Mouse (Mus musculus) heart, postnatal 10 days (tissue): Measurements from ENCODE around the gene Tmem253. TPM values are rescaled to one million over a fixed set of nuclear protein-coding genes. Genes with fewer than 3 reads are reported as not detected.

Experiments
- DNase-seq, 2 experiments: peaks; one replicate each; pipeline ENCODE4 v3.0.0; 2021
- intact Hi-C: fragments of 180-260 bp; cut with DNase I; formaldehyde crosslinking; loops from one replicate; pipeline ENCODE4 v1.15.1; 2025
- total RNA-seq, 2 experiments: library from RNA; stranded (reverse); gene quantifications; 2 replicates each; pipeline ENCODE4 v1.2.3; 2021

Tmem253 gene
- total RNA-seq: 1 to 10 TPM in 1 of 2 experiments, under 1 TPM in 1; 0.82 to 1.7 TPM

DNA sequence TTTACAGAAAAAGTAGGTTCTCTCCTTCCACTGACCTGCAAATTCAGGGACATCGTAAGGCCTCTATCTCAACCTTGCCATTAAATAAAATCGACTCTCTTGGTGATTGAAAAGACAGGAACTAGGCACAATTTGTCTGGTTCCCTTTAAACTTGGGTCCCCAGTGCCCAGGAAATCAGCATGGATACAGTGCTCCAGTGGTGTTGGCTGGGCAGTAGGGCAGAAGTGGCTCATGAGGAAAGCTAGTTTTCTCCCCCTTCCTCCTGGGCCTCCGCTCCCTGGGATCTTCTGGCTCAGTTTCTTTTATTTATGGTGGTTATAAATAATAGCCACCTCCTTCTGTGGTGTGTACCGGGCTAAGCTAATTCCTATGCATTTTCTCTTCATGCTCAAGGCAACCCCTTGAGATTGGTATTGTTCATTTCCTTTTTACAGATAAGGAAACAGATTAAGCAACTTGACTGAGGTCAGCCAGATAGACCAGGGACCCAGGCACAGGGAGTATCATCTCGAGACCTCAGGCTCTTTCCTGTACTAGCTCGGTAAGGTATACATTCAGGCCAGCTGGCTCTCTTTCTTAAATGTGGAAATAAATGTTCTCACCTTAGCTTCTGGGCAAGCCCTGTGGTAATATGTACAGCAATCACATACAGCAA is at the start of gene Tmem253:
Tmem253 (plus strand) TSS at position 214 of the 656 bp plus-strand sequence.
- DNase-seq: no peak
- intact Hi-C loops: no loop called here

DNA sequence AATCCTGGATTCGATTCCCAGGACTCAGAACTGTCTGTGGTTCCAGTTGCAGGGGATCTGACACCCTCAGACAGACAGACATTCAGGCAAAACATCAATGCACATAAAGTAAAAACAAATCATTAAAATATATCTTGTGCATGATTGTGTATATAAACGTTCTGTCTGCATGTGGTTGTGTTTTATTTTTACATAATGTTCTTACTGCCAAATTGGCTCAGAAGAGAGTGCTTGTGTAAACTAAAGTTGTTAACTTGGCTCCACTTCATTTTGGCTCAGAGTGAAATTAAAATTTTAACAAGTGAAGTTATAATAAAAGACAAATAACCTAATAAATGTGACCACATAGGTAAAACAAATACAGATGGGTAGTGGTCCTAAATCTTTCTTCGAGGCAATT is 48.1 kb upstream of the Tmem253 start:
- intact Hi-C loops: no loop called here
- no peak for DNase-seq

DNA sequence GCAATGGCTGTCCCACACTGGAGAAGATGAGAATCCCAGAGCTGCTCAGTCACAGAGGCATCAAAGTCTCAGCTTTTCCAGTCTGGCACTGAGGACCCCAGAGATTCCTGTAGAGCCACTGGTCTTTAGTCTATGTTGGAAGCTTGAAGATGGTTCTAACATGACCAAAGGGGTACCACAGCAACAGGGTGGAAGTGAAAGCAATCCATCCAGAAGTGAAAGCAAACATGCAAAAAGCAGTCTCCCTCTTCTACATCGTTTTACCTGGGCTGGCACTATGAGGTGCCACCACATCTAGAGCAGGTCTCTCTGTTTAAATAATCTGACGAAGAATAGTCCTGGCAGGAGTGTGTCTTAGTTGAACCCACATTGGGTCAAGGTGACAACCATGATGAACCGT is 36.2 kb upstream of the Tmem253 start:
- intact Hi-C loops: no loop called here
- no peak for DNase-seq

DNA sequence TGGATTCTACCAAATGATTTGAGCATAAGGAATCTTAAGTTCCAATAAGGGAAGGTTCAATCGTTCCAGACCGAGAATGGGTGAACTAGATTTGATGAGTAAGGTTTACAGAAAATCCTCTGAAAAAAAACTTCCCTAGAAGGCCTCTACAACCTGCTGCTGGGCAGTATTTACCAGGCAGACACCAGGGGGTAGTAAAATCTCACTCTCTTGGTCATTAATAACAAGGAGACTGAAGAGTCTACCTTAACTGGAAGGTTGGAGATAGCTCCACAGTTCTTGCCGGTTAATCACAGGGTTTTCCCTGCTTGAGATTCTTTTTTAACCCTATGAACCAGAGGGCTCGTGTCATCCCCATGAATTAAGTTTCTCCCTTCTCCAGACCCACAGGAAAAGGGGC is 32.2 kb upstream of the Tmem253 start:
- intact Hi-C loops: loop anchor here (5.0 kb wide), 2 partner anchors 51 to 76 kb away; no protein-coding TSS in a partner anchor
- no peak for DNase-seq

DNA sequence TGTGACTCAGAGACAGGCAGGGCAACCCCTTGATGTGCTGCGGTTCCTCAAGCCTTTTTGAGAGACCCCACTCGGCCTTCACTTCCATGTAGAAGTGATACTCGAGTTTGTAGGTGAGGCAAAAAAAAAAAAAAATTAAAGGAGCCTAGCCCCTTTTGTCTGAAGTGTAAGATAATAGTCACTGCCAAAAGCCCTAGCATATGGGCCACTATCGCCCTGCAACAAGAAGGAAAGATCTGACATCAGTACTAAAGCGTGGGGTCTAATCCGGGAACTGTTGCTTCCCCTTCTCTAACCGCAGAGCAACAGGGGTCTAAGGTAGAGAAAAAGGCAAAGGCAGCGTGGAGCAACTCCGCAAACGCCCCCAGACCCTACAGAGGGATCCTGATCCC is 31.6 kb upstream of the Tmem253 start:
- DNase-seq: no peak
- intact Hi-C loops: loop anchor here (5.0 kb wide), 2 partner anchors 52 to 77 kb away; no protein-coding TSS in a partner anchor

DNA sequence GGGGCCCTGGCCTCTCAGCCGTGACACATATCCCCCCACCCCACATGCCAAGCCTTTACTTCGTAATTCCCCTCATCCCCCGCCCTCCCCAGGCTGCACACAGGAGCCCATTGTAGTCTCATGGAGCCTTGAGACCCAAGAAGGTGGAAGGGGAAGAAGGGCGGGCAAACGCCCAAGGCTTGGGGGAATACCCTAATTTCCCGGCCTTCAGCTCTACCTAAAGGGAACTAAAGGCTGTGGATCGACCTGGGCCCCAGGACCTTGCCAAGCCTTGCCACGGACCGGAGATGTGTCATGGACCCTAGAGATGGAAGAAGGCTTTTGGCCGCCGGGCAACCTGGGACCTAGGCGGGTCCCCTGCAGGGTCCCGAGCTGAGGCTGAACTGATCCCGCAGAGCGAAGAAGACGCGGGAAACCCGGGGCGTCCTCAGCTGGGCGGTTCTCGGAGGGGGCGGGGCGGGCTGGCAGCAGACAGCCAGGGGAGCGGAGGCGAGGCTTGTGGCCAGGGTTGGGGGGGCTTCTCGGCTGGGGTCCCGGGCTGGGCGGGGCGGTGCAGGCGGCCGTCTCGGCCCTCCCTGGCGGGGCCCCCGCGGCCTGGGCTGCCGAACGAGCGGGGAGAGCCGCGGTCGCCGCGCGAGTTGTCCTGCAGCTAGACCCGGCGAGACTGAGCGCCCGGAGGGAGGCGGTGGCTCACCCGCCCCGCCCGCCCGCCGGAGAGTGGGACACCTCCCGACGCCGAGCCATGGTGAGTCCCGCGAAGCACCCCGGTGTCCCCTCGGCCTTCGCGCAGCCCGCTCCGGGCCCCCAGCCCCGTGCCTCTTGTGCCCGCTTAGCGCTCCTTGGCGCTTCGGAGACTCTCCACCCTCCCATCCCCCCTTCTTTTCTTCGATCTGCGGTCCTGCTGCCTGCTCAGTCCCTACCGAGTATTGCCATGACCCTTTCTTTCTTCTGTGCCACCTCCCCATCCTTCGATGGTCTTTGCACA is 30.9 kb upstream of the Tmem253 start, which contains the start of gene Arhgef40:
Arhgef40 (plus strand) TSS at position 473 of the 985 bp plus-strand sequence.
- intact Hi-C loops: loop anchor here (5.0 kb wide), 2 partner anchors 52 to 77 kb away; no protein-coding TSS in a partner anchor
- DNase-seq: peak; percentile 84 to 88

DNA sequence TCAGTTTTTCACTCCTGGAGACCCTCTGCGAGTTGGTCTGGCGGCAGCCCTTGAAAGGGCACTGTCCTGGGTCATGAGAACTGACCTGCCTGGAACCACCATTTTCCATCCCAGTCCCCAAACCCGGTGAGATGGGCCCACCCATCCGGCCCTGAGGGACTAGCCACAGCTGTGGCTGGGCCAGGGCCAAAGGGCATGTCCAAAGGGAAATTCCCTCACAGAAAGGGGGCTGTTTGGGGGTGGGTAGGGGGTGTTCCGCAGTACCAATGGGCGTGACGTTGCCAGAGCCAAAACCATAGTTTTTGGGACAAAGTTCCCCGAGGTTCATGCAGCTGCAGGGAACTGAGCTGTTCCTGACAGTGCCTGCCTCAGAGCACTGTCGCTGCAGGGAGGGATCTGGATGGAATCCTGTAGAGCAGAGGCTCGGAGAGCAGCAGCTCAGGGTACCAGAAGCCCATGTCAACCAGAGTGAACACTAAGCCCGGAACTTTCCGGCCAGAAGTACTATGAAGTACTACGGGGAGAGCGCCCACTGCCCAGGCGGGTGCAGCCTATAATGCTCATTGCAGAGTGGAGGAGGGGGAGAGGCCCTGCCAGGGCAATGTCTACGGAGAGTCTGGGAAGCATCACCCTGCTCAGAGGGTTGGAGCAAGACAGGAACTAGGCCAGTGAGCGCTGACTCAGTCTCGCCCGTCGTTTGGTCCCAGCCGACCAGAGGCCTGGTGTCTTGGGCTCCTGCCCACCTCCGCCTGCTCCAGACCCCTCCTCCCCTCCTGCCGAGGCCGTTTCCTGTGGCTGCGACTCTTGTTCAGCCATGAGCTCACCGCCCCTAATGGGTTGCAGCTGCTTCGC is 29.9 kb upstream of the Tmem253 start:
- peak; percentile 89 to 93 for DNase-seq
- intact Hi-C loops: no loop called here

DNA sequence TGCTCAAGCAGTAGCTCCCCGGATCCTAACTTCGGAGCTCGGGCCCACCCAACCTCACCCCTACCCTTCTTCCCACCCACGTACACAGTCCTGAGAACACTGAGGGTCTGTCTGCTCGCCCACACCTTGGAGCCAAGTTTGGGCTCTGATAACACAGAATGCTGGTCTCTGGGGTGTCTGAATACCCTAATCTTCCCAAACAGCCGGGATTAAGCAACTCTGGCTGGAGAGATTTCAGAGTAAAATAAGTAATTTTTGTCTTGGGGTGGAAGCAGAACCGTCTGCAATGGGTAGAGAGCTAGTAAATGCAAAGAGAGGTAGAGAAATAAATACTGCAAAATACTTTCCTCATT is 29.3 kb upstream of the Tmem253 start:
- intact Hi-C loops: no loop called here
- no peak for DNase-seq

DNA sequence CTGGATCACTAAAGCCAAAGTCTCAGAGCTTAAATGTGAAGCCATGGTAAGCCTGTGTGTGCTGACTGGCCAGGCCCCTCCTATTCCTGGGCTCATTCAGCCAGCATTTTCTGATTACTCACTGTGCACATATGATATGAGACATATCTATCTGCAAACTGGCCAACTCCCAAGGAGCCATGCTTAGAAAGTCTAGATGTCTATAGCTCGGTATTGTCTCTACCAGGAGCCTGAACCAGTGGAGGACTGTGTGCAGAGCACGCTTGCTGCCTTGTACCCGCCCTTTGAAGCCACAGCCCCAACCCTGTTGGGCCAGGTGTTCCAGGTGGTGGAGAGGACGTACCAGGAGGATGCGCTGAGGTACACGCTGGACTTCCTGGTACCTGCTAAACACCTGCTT is 28.3 kb upstream of the Tmem253 start:
- intact Hi-C loops: no loop called here
- DNase-seq: no peak

DNA sequence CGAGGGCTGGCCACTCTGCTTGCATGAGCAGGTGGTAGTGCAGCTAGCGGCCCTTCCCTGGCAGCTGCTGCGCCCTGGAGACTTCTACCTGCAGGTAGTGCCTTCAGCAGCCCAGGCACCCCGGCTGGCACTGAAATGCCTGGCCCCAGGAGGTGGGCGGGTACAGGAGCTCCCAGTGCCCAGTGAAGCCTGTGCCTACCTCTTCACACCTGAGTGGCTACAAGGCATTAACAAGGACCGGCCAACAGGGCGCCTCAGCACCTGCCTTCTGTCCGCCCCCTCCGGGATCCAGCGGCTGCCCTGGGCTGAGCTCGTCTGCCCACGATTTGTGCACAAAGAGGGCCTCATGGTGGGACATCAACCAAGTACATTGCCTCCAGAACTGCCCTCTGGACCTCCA is 26.7 kb upstream of the Tmem253 start:
- DNase-seq: no peak
- intact Hi-C loops: no loop called here

DNA sequence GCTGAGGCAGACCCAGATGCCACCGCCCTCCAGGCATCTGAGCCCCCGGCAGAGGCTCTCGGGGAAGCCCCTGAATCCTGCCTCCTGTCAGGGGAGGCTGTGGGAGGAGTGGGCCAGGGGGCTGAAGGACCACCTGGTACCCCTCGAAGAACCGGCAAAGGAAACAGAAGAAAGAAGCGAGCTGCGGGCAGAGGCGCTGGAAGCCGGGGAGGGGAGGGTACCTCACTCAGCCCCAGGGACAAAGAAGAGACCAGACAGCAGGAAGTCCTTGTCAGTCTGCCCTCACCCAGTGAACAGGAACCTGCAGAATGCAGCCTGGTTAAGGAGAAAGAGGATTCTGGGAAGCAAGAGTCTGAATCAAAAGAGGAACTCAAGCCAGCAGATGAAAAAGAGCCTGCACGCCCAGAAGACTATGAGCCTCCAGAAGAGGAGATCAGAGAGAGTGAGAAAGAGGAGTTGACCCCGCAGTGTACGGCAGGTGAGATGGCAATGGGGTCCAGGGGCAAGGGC is 25.9 kb upstream of the Tmem253 start:
- DNase-seq: no peak
- intact Hi-C loops: no loop called here

DNA sequence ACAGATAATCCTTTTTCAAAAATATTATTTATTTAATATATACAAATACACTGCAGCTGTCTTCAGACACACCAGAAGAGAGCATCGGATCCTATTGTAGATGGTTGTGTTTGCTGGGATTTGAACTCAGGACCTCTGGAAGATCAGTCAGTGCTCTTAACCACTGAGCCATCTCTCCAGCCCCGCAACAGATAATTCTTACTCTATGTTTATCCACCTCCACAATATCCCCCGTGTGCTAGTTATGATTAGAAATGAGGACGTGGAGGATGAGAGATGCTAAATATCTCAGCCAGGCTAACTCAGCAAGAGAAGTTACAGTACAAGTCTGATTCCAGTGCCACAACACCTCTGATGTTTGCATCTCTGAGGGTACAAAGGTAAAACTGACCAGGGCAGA is 21.0 kb upstream of the Tmem253 start:
- intact Hi-C loops: no loop called here
- no peak for DNase-seq

DNA sequence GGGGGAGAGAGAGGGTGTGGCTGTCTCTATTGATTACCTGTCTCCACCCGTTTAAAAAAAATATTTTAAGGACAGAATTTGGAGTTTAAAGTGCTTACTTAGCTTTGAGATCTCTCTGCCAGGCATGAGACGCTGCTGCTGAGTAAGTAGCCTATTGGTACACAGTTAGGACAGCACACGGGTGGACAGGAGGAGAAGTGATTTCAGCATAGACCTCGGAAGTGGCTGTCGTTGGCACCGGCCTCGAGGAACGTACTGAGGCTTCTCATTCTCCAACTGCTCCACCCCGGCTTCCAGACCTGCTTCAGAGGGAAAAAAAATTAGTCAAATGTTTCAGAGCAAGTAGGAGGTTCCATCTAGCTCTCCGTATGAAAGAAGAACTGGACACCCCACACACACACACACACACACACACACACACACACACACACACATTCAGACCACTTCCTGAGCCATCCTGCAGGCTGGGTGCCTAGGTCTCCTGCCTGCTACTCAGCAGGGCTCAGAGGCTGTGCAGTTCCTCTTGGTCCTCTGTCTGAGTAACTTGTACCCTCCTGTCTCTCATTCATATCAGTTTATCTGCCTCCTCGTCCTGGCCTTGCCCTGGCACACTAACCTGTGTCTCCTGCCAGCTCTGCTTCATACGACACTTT is 20.1 kb upstream of the Tmem253 start:
- no peak for DNase-seq
- intact Hi-C loops: no loop called here

DNA sequence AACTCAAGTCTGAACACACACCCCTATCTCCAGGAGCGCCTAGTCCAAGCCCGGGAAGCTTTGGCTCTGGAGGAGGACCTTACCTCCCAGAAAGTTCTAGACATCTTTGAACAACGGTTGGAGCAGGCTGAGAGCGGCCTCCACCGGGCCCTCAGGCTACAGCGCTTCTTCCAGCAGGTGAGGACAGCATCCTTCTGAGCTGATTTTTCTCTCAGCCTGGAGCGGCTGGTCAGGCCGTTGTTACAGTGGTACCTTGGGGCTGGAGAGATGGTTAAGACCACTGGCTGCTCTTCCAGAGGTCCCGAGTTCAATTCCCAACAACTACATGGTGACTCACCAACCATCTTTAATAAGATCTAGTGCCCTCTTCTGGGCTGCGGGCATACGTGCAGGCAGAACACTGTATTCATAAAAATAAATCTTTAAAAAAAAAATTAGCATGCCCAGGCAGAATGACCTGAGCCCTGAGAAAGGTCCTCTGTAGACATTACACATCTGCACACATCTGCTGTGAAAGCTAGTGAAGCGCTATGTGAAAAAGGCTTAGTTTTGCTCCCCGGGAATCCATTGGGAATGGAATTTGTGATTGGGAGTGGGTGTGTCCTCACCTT is 19.1 kb upstream of the Tmem253 start:
- intact Hi-C loops: no loop called here
- peak in 1 of 2 experiments; percentile 45 for DNase-seq

DNA sequence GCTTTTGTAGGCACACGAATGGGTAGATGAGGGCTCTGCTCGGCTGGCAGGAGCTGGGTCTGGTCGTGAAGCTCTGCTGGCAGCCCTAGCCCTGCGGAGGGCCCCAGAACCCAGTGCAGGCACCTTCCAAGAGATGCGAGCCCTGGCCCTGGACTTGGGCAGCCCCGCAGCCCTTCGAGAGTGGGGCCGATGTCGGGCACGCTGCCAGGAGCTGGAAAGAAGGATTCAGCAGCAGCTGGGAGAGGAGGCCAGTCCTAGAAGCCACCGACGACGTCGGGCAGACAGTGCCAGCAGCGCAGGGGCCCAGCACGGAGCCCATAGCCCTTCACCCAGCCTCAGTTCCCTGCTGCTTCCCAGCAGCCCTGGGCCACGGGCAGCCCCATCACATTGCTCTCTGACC is 18.6 kb upstream of the Tmem253 start:
- intact Hi-C loops: no loop called here
- peak in 1 of 2 experiments; percentile 30 for DNase-seq

DNA sequence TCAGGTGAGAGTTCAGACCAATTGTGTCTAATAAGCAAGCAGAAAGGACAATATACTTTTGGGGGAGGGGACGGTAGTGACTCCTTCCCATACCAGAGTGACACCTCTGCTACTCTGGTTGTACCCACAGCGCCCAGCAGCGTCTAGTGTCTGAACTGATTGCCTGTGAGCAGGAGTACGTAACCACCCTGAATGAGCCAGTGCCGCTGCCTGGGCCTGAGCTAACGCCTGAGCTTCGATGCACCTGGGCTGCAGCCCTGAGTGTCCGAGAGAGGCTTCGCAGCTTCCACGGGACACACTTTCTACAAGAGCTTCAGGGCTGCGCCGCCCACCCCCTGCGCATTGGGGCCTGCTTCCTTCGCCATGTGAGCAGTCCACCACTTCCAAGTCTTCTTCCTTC is 18.0 kb upstream of the Tmem253 start:
- no peak for DNase-seq
- intact Hi-C loops: no loop called here

DNA sequence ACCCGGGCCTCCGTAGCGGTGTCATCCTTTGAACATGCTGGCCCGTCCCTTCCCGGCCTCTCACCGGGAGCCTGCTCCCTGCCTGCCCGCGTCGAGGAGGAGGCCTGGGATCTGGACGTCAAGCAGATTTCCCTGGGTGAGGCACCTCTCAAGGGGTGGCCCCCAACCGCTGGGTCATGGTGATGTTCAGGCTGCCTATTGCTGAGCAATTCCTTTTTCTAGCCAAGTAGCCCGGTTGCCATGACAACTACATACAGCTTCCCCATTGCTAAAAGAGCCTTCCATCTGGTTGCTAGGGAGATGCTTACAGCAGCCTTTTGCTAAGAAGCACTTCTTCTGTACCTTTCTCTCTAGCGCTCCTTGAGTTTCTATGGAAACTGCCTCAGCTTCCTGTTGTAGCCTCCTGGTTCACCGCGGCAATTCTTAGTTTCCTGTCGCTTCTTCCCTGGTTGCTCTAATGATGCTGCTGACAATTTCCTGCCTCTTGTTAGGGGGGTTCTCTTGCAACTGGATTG is 11.4 kb upstream of the Tmem253 start:
- intact Hi-C loops: no loop called here
- peak in 1 of 2 experiments; percentile 41 for DNase-seq

DNA sequence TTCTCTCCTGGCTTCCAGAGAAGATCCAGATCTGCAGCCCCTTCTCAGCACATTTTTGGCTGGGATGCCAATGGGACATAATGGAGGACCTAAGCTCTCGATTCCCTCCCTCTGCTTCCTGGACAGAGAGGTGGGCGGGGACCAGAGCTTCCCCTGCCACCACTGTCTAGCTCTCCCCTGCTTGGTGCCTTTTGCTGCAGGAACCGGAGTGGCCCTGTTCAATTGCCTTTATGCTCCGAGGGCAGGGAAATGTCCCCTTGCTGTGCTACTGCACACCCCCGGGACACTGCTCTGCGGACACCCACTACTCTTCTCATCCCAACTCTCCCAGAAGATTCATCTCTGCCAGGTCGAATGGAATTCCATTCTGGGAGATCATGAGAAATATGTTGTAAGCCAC is 10.3 kb upstream of the Tmem253 start:
- no peak for DNase-seq
- intact Hi-C loops: no loop called here

DNA sequence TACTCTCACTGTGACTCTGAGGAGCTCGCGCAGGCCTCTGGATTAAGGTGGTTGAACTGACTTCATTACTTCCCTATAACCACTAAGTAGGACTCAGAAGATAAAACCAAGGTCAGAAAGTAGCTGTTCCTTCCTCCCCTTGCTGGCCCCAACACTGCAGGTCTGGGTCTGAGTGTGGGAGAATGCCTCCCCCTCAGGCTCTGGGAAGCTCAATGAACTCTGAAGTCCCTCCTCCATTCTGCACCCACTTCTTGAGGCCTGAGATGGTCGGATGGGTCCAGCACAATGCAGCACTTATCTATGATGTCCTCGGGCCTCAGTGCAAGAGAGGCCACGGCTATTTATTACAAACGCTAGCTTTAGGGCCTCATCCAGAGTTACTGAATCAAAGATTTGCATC is 9.8 kb upstream of the Tmem253 start:
- no peak for DNase-seq
- intact Hi-C loops: no loop called here
